Mouse (Mus musculus) hindbrain, embryonic 15.5 days (tissue): ENCODE measurements around the gene S1pr4. TPM values are rescaled to one million over a fixed set of nuclear protein-coding genes. Genes with fewer than 3 reads are reported as not detected.

ENCODE experiments used
- ATAC-seq: fragments of 200-750 bp; cut with Nextera tagmentation; 2 replicates; pipeline ENCODE4 v1.8.0; 2017; ENCODE audit warnings: low read depth, moderate number of reproducible peaks, moderate TSS enrichment; ENCODE audit not compliant: low FRiP score
- H3K27ac ChIP-seq: fragments of 300-500 bp; sonication (generic); replicated peaks from 2 replicates; pipeline ENCODE4 v1.5.1; 2015; ENCODE audit warnings: mild to moderate bottlenecking, inconsistent platforms
- H3K27me3 ChIP-seq: fragments of 300-500 bp; sonication (generic); 2 replicates; pipeline ENCODE4 v1.6.1; 2015; ENCODE audit warnings: control low read depth, inconsistent platforms
- H3K36me3 ChIP-seq: fragments of 300-500 bp; sonication (generic); 2 replicates; pipeline ENCODE4 v1.6.1; 2015; ENCODE audit warnings: control low read depth, inconsistent platforms
- H3K4me1 ChIP-seq: fragments of 300-500 bp; sonication (generic); replicated peaks from 2 replicates; pipeline ENCODE4 v1.6.1; 2015; ENCODE audit warnings: control low read depth, inconsistent platforms
- H3K4me2 ChIP-seq: fragments of 300-500 bp; sonication (generic); 2 replicates; pipeline ENCODE4 v1.6.1; 2015; ENCODE audit warnings: moderate library complexity, mild to moderate bottlenecking, inconsistent platforms
- H3K4me3 ChIP-seq: fragments of 300-500 bp; sonication (generic); 2 replicates; pipeline ENCODE4 v1.5.1; 2015; ENCODE audit warnings: mild to moderate bottlenecking, inconsistent platforms
- H3K9ac ChIP-seq: fragments of 300-500 bp; sonication (generic); 2 replicates; pipeline ENCODE4 v1.6.1; 2015; ENCODE audit warnings: inconsistent platforms
- H3K9me3 ChIP-seq: fragments of 300-500 bp; sonication (generic); 2 replicates; pipeline ENCODE4 v1.6.1; 2016; ENCODE audit warnings: control low read depth, inconsistent platforms
- WGBS: fragments of 180-500 bp; shearing (Covaris S2); methylation state at CpG from one replicate; pipeline ENCODE4 v1.1.7; 2015; 5-methylcytosine and 5-hydroxymethylcytosine counted together
- polyA plus RNA-seq: library from polyadenylated mRNA; unstranded; fragments of >200 nt; fragmentation: Nextera tagmentation; extraction: Ambion mirVana; gene quantifications from 2 replicates; pipeline ENCODE4 v1.2.1, GENCODE M21; 2015

S1pr4 gene
- polyA plus RNA-seq: 0.83 and 0.86 TPM in 2 replicates

- Histone ChIP-seq H3K4me3 (no peak within 1 kb of the TSS), H3K27ac (no peak within 1 kb of the TSS), H3K36me3 (no peaks in the 10 kb centered on the region), H3K9me3 (no peaks in the 10 kb centered on the region), H3K4me1 (peaks cover 20% of the 10 kb centered on the region), H3K27me3 (0 out of 2 replicates have a peak, but pooled peaks cover 8% of the 10 kb centered on the region), H3K4me2 (no peak within 1 kb of the TSS), H3K9ac (no peak within 1 kb of the TSS)
- WGBS: 93% methylated on average over 3 of the region's 3 CpGs
- ATAC-seq: no peak
These were observed at the start of gene S1pr4 for GRCm38 (mm10) chr10:81500032-81500431. Gene S1pr4, minus strand, starts transcription at chr10:81500132.

DNA sequence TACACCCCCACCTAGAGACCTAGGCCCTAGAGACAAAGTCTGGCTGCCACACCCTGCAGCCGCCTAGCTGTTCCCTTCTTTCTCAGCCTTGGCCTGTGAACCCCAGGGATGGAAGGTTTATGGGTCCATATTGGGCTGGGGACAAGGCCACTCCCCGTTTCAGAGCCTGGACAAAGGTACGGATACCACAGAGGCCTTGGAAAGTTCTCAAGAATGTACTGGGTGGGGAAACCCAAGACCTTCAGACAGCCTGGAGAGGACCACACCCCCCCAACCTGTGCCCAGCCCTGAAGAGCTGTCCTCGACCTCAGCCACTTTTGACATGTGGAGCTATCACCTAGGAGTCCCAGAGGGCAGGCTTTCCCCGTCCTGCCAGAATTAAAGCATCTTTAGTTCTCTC is 49.0 kb upstream of the S1pr4 start:
- H3K27me3 ChIP-seq: no peaks in the 10 kb centered on the region
- WGBS: 72% methylated on average over 5 of the region's 5 CpGs
- H3K4me1 ChIP-seq: peaks cover 15% of the 10 kb centered on the region
- no peak overlapping the region for H3K9ac ChIP-seq
- ATAC-seq: no peak
- H3K9me3 ChIP-seq: no peaks in the 10 kb centered on the region
- no peak overlapping the region for H3K4me2 ChIP-seq
- H3K27ac ChIP-seq: no peak overlapping the region
- H3K36me3 ChIP-seq: no peaks in the 10 kb centered on the region
- H3K4me3 ChIP-seq: no peak overlapping the region

DNA sequence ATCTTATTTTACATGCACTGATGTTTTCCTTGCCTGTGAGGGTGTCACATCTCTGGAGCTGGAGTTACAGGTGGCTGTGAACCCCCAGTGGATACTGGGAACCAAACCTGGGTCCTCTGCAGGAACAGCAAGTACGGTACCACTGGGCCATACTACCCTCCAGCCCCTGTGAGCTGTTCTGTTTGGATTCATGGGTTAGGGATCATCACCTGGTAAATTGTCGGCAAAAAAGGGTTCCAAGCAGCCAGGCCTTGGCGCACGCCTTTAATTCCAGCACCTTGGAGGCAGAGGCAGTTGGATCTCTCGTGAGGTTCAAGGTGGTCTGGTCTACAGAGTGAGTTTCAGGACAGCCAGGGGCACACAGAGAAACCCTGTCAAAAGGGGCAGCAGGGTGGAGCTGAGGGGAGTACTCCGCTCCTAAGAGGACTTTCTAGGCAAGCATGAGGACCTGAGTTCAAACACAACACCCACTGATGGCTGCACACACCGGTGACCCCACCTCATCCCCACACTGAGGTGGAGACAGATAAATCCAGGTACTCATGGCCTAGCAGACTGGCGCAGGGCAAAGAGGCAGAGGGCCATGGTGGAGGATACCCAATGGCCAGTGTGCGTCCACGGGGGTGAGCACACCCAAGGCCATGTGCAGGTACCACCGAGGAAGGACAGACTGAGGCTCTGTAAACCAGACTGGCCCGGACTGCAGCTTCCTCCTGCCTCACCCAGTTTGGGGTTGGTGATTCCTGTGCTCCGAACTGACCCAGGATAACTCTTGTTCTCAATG is 47.0 kb upstream of the S1pr4 start:
- no peak for ATAC-seq
- WGBS: 93% methylated on average over 13 of the region's 13 CpGs
- H3K27me3 ChIP-seq: no peaks in the 10 kb centered on the region
- H3K9me3 ChIP-seq: no peaks in the 10 kb centered on the region
- H3K4me3 ChIP-seq: no peak overlapping the region
- H3K36me3 ChIP-seq: no peaks in the 10 kb centered on the region
- no peak overlapping the region for H3K27ac ChIP-seq
- no peak overlapping the region for H3K9ac ChIP-seq
- H3K4me1 ChIP-seq: peaks cover 34% of the 10 kb centered on the region
- no peak overlapping the region for H3K4me2 ChIP-seq

DNA sequence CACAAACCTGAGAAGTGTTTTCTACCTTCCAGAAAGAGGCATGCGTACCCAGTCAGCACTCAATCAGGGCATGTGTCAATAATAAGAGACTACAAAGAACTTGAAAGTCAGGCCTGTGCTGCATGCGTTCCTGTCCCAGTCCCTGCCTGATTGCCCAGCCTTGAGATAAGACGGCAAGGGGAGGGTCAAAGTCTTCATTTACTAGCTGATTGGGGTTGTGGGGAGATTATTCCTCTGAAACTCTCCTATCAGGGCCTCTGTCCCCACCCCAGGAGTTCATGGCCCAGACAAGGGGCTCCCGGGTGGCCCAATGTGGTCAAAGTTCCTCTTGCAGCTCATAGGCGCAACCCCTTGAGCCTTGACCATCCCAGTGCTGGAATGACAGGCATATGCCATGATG is 46.4 kb upstream of the S1pr4 start:
- no peaks in the 10 kb centered on the region for H3K27me3 ChIP-seq
- no peak overlapping the region for H3K27ac ChIP-seq
- no peak overlapping the region for H3K9ac ChIP-seq
- no peak overlapping the region for H3K4me3 ChIP-seq
- no peak overlapping the region for H3K4me2 ChIP-seq
- no peaks in the 10 kb centered on the region for H3K36me3 ChIP-seq
- ATAC-seq: no peak
- 85% methylated on average over 5 of the region's 5 CpGs for WGBS
- H3K4me1 ChIP-seq: peaks cover 34% of the 10 kb centered on the region
- no peaks in the 10 kb centered on the region for H3K9me3 ChIP-seq

- peak within 1 kb of the TSS; percentile 92 for H3K4me2 ChIP-seq
- no peaks in the 10 kb centered on the region for H3K9me3 ChIP-seq
- H3K27ac ChIP-seq: peak within 1 kb of the TSS; percentile 89
- H3K4me1 ChIP-seq: peaks cover 40% of the 10 kb centered on the region
- peak within 1 kb of the TSS; percentile 88 for H3K4me3 ChIP-seq
- ATAC-seq: peak; percentile 96
- peak within 1 kb of the TSS; percentile 79 for H3K9ac ChIP-seq
- no peaks in the 10 kb centered on the region for H3K27me3 ChIP-seq
- no peaks in the 10 kb centered on the region for H3K36me3 ChIP-seq
- WGBS: under 1% methylated on average over 57 of the region's 59 CpGs
These were observed 45.3 kb upstream of the S1pr4 start, which contains the start of gene Gna11 for GRCm38 (mm10) chr10:81545161-81545747. Gene Gna11, minus strand, starts transcription at chr10:81545190.

GRCm38 (mm10) chr10:81544296-81545160 is 44.6 kb upstream of the S1pr4 start:
- no peaks in the 10 kb centered on the region for H3K36me3 ChIP-seq
- under 1% methylated on average over 87 of the region's 93 CpGs for WGBS
- peaks cover 40% of the 10 kb centered on the region for H3K4me1 ChIP-seq
- no peaks in the 10 kb centered on the region for H3K27me3 ChIP-seq
- H3K4me2 ChIP-seq: peak overlapping the region; percentile 92
- H3K4me3 ChIP-seq: peak overlapping the region; percentile 88
- peak overlapping the region; percentile 79 for H3K9ac ChIP-seq
- H3K9me3 ChIP-seq: no peaks in the 10 kb centered on the region
- H3K27ac ChIP-seq: peak overlapping the region; percentile 89
- peak; percentile 4; the same call in 1 of the 2 replicates for ATAC-seq

DNA sequence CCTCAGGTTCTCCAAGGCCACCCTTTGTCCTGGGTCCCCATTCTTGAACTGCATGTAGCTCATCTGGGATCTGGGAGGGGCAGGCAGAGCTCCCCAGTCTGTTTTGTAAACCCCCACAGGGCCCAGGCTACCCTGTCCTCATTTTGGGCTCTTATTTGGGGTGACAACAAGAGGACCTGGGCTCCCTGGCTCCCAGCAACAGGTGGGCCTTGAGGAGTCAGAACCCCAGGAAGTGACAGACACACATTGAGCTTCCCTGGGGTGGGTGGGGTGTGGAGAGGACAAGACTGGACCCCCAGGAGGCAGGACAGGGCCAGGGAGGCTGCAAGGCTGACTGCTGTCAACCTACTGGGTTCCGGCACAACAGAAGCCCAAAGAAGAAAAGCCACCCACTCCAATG is 43.7 kb upstream of the S1pr4 start:
- no peak for ATAC-seq
- Histone ChIP-seq H3K27ac (0 out of 2 replicates have a peak overlapping the region, but pooled peaks have one; percentile 89), H3K4me2 (peak overlapping the region; percentile 92), H3K4me3 (peak overlapping the region; percentile 88), H3K9me3 (no peaks in the 10 kb centered on the region), H3K9ac (peak overlapping the region; percentile 79), H3K27me3 (no peaks in the 10 kb centered on the region), H3K36me3 (no peaks in the 10 kb centered on the region), H3K4me1 (peaks cover 40% of the 10 kb centered on the region)
- WGBS: 62% methylated on average over 1 of the region's 1 CpGs

DNA sequence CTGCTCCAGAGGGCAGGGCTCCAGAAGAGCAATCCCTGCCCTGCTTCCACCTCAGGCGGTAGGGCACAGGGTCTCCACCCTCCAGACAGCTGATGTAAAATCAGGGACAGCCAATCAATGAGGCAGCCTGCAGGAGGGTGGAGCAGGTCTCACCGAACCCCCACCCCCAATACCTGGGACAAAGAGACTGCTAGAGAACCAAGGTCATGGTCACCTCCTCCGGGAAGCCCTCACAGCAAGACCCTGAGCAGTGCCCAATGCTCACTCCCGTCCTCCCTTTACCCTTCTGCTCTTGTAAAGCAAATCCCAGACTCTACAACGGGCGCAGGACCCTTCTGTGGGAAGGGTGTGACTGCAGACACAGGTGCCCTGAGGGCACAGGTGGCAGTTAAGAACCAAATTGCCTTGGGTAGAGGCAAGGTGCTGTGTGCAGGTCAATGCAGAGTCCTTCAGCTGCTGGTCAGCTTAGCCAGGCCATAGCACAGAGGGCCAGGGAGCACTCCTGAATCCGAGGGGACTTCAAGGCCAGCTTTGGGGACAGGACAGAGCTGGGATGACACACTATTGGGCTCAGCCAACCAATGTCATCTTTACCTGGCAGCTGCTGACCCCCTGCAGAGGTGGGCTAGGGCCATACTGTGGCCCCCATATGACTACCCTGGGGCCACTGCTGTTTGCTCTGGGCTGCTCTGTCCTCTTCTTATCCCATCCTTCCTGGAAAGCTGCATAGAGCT is 43.0 kb upstream of the S1pr4 start:
- H3K4me1 ChIP-seq: peaks cover 40% of the 10 kb centered on the region
- H3K27me3 ChIP-seq: no peaks in the 10 kb centered on the region
- no peak overlapping the region for H3K27ac ChIP-seq
- H3K4me2 ChIP-seq: peak overlapping the region; percentile 92
- no peak for ATAC-seq
- H3K36me3 ChIP-seq: no peaks in the 10 kb centered on the region
- no peaks in the 10 kb centered on the region for H3K9me3 ChIP-seq
- H3K9ac ChIP-seq: peak overlapping the region; percentile 79; the same call in 1 of the 2 replicates
- WGBS: 82% methylated on average over 7 of the region's 7 CpGs
- peak overlapping the region; percentile 88 for H3K4me3 ChIP-seq

- no peak for ATAC-seq
- Histone ChIP-seq H3K9ac (no peak overlapping the region), H3K4me2 (peak overlapping the region; percentile 15; the same call in 1 of the 2 replicates)
These were observed 41.9 kb upstream of the S1pr4 start for GRCm38 (mm10) chr10:81541803-81542202.

GRCm38 (mm10) chr10:81541363-81541762 is 41.4 kb upstream of the S1pr4 start:
- Histone ChIP-seq H3K9me3 (no peaks in the 10 kb centered on the region), H3K9ac (no peak overlapping the region), H3K36me3 (no peaks in the 10 kb centered on the region), H3K27me3 (no peaks in the 10 kb centered on the region), H3K4me2 (peak overlapping the region; percentile 15; the same call in 1 of the 2 replicates), H3K4me3 (no peak overlapping the region), H3K27ac (no peak overlapping the region), H3K4me1 (peaks cover 40% of the 10 kb centered on the region)
- 86% methylated on average over 5 of the region's 5 CpGs for WGBS
- no peak for ATAC-seq

More at GRCm38 (mm10) chr10:81541803-81542202, 41.9 kb upstream of the S1pr4 start:
- Histone ChIP-seq H3K27me3 (no peaks in the 10 kb centered on the region), H3K4me3 (no peak overlapping the region), H3K4me1 (peaks cover 40% of the 10 kb centered on the region), H3K27ac (no peak overlapping the region), H3K9me3 (no peaks in the 10 kb centered on the region), H3K36me3 (no peaks in the 10 kb centered on the region)
- 86% methylated on average over 10 of the region's 10 CpGs for WGBS

GRCm38 (mm10) chr10:81538321-81539048 is 38.6 kb upstream of the S1pr4 start:
- Histone ChIP-seq H3K9ac (no peak overlapping the region), H3K36me3 (no peaks in the 10 kb centered on the region), H3K4me2 (no peak overlapping the region), H3K4me1 (peaks cover 28% of the 10 kb centered on the region), H3K27ac (no peak overlapping the region), H3K9me3 (no peaks in the 10 kb centered on the region), H3K4me3 (no peak overlapping the region), H3K27me3 (no peaks in the 10 kb centered on the region)
- 93% methylated on average over 3 of the region's 3 CpGs for WGBS
- ATAC-seq: no peak
